Mouse (Mus musculus) cerebellum, postnatal 25 days (tissue): ENCODE data around the gene A930002H24Rik.

ENCODE experiments used
- DNase-seq, 2 experiments: peaks; one replicate each; pipeline ENCODE4 v3.0.0; 2021; ENCODE audit warnings: mixed read lengths in 2 of 2

A930002H24Rik gene

DNA sequence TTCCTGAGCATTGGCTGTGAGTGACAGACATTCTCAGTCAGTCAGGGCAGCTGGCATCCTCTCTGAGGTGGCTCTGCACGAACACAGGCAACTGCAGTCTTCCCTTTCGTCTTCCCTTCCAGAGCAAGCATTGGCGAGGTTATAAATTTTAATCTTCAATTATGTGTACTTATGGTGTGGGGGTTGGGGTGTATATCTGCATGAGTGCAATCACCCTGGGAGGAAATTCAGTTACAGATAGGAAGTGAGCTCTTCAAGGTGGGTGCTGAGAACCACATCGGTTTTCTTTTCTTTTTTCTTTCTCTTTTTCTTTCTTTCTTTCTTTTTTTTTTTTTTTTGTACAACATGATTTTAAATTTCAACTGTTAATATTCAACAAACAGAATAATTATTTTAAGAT lies 32.0 kb downstream of the A930002H24Rik start:
- DNase-seq: no peak

DNA sequence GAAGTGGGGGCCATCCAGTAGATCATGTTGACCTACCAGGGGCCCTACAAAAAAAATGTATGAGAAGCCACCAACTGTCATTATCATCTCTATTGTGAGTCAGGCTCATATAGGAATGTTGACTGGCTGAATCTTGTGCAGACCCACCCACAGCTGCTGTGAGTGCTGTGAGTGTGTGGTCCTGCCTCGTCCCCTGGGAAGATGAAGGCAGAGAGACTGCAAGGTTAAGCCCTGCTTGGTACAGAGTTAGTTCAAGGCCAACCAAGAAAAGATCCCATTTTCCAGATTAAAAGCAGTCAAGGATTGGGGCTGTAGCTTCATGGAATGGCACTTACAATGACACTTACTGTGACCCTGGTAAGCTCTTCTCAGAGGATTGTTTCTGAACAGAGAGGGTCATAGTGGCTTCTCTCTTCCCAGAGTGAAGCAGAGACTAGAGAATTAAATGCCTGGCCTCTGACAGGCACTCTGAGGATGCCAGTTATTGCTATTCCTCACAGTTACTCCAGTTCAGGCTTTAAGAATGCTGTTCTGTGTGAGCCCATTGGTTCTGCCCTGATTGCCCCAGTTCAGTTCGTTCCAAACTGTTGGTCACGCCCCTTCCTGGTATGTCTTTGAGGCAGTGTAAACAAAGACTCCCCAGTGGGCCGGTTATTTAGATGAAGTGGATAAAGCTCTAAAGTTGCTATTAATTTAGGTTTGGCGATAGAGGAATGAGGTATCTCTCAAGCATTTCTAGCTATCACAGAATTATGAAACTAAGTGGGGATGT lies 34.8 kb downstream of the A930002H24Rik start:
- DNase-seq: no peak

DNA sequence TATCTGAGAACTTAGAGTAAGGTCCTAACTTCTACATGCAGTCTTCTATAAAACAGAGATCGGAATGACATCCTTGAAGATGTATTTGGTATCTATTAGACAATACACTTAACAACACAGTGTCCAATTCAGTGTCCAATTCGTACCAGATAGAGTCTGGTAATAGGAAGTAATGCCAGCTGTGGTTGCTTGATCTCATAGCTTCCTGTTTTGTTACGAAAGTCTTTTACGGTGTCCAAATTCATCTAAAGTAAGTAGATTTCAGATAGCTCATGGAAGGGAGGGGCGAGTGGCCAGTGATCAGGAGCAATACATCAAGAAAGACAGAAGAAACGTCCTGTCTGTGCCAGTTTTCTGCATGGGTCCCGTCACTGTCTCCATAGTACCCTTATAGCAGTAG lies 36.8 kb downstream of the A930002H24Rik start:
- no peak for DNase-seq

DNA sequence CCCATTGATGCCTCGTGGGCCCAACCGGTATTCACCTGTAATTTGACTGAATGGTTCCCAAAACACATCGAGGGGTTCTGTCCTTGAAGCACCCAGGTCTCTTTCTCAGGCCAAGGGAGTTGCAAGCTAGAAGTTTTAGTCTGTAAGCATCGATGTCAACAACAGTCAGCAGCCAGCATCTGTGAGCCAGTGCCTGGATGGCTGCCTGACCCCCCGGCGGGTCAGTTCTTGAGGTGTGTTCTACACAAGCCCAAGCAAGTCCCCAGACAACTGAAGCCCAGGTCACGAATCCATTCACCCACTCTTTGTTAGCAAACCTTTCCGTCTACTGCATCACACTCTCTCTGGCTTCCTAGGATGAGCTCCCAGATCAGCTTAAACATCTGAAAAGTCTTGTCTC lies 37.4 kb downstream of the A930002H24Rik start:
- DNase-seq: no peak

DNA sequence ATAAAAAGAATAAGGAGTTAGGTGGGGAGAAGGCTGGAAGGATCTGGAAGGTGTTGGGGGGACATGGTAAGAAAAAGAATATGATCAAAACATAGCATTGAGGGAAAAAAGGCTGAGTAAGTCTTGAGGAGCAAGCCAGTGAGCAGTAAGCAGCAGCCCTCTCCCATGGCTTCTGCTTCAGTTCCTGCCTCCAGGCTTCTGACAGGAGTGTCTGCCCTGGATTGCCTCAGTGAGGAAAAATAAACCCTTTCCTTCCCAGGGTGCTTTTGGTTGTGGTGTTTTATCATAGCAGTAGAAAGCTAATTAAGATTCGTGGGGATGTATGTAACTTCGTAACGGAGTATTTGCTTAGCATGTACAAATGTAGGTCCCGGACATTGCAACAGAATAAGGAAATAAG lies 39.5 kb downstream of the A930002H24Rik start:
- no peak for DNase-seq

DNA sequence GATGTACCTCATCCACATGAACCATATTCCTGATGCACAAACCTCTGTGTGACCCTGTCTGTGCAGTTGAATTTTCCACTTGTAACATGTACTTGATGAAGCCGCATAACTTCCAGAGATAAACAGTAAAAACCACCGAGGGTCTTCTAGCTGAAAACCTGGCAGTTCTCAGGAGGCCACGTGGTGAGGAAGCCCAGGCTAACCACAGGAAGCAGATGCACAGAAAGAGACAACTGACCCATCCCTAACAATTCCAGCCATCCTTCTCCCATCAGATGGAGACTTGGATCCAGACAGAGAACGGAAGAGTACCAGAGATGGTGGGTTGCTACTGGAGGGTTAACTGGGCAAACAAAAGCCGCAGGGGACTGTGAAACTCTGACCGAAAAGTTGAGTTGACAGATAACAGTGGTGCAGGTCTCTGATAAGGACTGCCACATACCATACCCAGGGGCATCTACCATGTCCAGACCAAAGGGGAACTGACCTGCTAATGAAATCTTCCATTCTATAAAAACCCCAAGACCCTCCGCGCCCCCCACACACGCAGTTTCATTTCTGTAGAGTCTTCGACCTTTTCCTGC lies 45.1 kb downstream of the A930002H24Rik start:
- no peak for DNase-seq

DNA sequence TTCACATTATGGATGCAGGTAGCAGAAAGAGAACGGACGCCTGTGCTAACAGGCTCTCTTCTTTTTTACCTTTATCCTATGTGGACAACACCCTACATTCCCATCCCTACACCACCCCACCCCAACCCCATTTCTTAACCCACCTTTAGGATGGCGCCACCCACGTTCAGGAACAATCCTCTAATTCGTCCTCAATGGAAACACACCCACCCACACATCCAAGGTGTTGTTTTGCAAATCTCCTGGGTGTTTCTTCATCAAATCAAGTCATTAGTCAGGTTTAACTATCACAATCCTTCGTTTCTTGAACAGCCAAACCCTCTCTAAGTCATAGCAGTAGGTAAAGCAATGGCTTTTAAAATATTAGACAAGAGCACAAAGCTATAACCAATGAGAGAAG lies 50.0 kb downstream of the A930002H24Rik start:
- DNase-seq: no peak
